Mouse (Mus musculus) embryonic facial prominence, embryonic 12.5 days (tissue): ENCODE data around the gene Gch1. TPM values are rescaled to one million over a fixed set of nuclear protein-coding genes. Genes with fewer than 3 reads are reported as not detected.

Experiments
- ATAC-seq: fragments of 200-750 bp; cut with Nextera tagmentation; 2 replicates; pipeline ENCODE4 v1.8.0; 2017; ENCODE audit not compliant: insufficient number of reproducible peaks, insufficient read depth, low FRiP score, low TSS enrichment
- H3K27ac ChIP-seq: fragments of 300-500 bp; sonication (generic); 2 replicates; pipeline ENCODE4 v1.5.1; 2016; ENCODE audit warnings: mild to moderate bottlenecking
- H3K27me3 ChIP-seq: fragments of 300-500 bp; sonication (generic); 2 replicates; pipeline ENCODE4 v1.6.1; 2016; ENCODE audit warnings: mild to moderate bottlenecking, moderate library complexity
- H3K36me3 ChIP-seq: fragments of 300-500 bp; sonication (generic); 2 replicates; pipeline ENCODE4 v1.6.1; 2016; ENCODE audit warnings: mild to moderate bottlenecking
- H3K4me1 ChIP-seq: fragments of 300-500 bp; sonication (generic); 2 replicates; pipeline ENCODE4 v1.6.1; 2016
- H3K4me2 ChIP-seq: fragments of 300-500 bp; sonication (generic); replicated peaks from 2 replicates; pipeline ENCODE4 v1.6.1; 2016; ENCODE audit warnings: mild to moderate bottlenecking, moderate library complexity
- H3K4me3 ChIP-seq: fragments of 300-500 bp; sonication (generic); 2 replicates; pipeline ENCODE4 v1.5.1; 2016; ENCODE audit warnings: mild to moderate bottlenecking
- H3K9ac ChIP-seq: fragments of 300-500 bp; sonication (generic); 2 replicates; pipeline ENCODE4 v1.6.1; 2016; ENCODE audit warnings: mild to moderate bottlenecking, moderate library complexity
- H3K9me3 ChIP-seq: fragments of 300-500 bp; sonication (generic); 2 replicates; pipeline ENCODE4 v1.6.1; 2016; ENCODE audit warnings: mild to moderate bottlenecking, moderate library complexity
- WGBS: fragments of 180-500 bp; shearing (Covaris S2); methylation state at CpG from one replicate; pipeline ENCODE4 v1.1.7; 2016; 5-methylcytosine and 5-hydroxymethylcytosine counted together
- polyA plus RNA-seq: library from polyadenylated mRNA; unstranded; fragments of >200 nt; fragmentation: Nextera tagmentation; extraction: Ambion mirVana; gene quantifications from 2 replicates; pipeline ENCODE4 v1.2.1, GENCODE M21; 2016

Gch1 gene
- polyA plus RNA-seq, 1 experiment from 2014 or later: 1.5 TPM

DNA sequence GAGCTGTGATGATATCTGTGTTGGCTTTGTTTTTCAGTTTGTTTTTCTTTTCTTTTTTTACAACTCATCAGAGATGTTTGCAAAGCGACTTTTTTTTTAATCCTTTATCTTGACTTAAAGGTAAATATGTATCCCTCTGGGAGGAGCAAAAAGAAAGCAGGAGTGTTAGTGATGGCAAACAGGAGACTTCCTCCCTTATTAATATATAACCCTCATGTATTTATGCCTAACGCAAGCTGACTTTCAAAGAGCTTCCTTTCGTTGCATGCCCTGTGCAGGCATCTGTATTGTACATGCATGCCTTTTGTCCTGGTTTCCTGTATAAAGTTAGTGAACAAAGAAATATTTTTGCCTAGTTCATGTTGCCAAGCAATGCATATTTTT is 84.0 kb downstream of the Gch1 start:
- 75% methylated on average over 3 of the region's 3 CpGs for WGBS
- peaks cover 8% of the 10 kb centered on the region for H3K4me1 ChIP-seq
- peak overlapping the region; percentile 81 for H3K27ac ChIP-seq
- H3K4me3 ChIP-seq: no peak overlapping the region
- no peak for ATAC-seq
- no peaks in the 10 kb centered on the region for H3K27me3 ChIP-seq
- no peak overlapping the region; the same call in 1 of the 2 replicates for H3K4me2 ChIP-seq
- H3K9me3 ChIP-seq: no peaks in the 10 kb centered on the region
- no peak overlapping the region for H3K9ac ChIP-seq
- no peaks in the 10 kb centered on the region for H3K36me3 ChIP-seq

- no peaks in the 10 kb centered on the region for H3K9me3 ChIP-seq
- no peaks in the 10 kb centered on the region for H3K27me3 ChIP-seq
- H3K4me2 ChIP-seq: peak overlapping the region; percentile 29
- peak; percentile 19; the same call in 1 of the 2 replicates for ATAC-seq
- 21% methylated on average over 19 of the region's 19 CpGs for WGBS
- peaks cover 8% of the 10 kb centered on the region for H3K4me1 ChIP-seq
- no peak overlapping the region for H3K4me3 ChIP-seq
- peak overlapping the region; percentile 81 for H3K27ac ChIP-seq
- H3K36me3 ChIP-seq: no peaks in the 10 kb centered on the region
- 0 out of 2 replicates have a peak overlapping the region, but pooled peaks have one; percentile 12 for H3K9ac ChIP-seq
These were observed 84.7 kb downstream of the Gch1 start for GRCm38 (mm10) chr14:47104246-47105173.

Other genes starting within 250 kb of the Gch1 start
- gene Wdhd1, start 87.4 kb upstream of the Gch1 start, polyA plus RNA-seq: 45.3 and 48.7 TPM in 2 replicates
- 3.5 and 3.9 TPM in 2 replicates for gene Socs4, start 87.5 kb upstream of the Gch1 start, polyA plus RNA-seq
- 77.9 and 83.7 TPM in 2 replicates for gene Mapk1ip1l, start 108.9 kb upstream of the Gch1 start, polyA plus RNA-seq
- 2.5 and 3.7 TPM in 2 replicates for gene Lgals3, start 178.3 kb upstream of the Gch1 start, polyA plus RNA-seq
- 52.7 and 57.9 TPM in 2 replicates for gene Dlgap5, start 229.0 kb upstream of the Gch1 start, polyA plus RNA-seq